Mouse (Mus musculus): ENCODE results near the gene Cyp2c23. TPM values are rescaled to one million over a fixed set of nuclear protein-coding genes. Genes with fewer than 3 reads are reported as not detected.

Gene Cyp2c23
- polyA plus RNA-seq, 1 experiment from 2014 or later: 0.31 TPM

DNA sequence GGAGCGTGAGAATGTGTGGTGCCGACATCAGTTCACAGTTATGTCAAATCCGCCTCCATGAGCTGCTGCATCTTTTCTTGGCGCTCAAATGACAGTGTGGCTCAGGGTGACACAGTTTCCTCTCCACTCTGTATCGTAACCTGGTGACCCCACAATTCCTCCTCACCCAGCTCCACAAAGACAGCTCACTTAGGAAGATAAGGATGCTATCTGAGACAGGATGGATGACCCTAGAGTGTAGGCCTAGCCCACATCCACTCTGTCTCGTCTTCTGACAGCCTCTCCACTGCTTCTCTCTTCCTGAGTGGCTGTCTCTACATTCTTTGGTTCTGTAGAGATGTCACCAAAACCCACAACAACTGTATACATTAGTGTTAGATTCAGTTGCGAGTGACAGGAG, 33.6 kb downstream of the Cyp2c23 start:
- Histone ChIP-seq H3K4me1 (replicated peaks) (no peaks in the 10 kb centered on the region), H3K9me3 (no peaks in the 10 kb centered on the region), H3K9ac (replicated peaks) (no peak overlapping the region), H3K36me3 (no peaks in the 10 kb centered on the region), H3K4me2 (no peak overlapping the region), H3K27ac (no peak overlapping the region), H3K4me3 (replicated peaks) (no peak overlapping the region), H3K27me3 (no peaks in the 10 kb centered on the region)
- WGBS: 73% methylated on average over 7 of the region's 7 CpGs
- ATAC-seq (ENCODE audit: insufficient number of reproducible peaks, insufficient read depth, low FRiP score, low TSS enrichment, low read depth): no peak

DNA sequence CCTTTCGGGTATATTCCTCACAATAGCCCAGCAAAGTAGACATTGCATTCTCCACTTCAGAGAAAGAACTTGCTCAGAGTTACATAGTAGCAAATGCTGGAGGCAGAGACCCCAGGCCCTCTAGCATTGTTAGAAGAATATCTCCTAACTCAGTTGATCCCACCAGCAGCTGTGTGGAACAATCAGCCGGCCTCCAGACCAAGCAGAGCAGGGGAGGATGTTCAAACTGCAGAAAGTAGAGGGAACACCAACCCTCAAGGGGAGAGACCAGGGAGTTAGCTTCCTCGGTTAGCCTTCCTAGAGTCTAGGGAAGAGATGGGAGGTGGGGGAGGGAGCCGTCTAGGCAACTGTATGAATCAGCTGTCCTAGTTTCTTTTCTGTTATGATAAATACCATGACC, 36.5 kb downstream of the Cyp2c23 start:
- Histone ChIP-seq H3K27ac (no peak overlapping the region), H3K36me3 (no peaks in the 10 kb centered on the region), H3K9ac (replicated peaks) (no peak overlapping the region), H3K4me1 (replicated peaks) (no peaks in the 10 kb centered on the region), H3K27me3 (no peaks in the 10 kb centered on the region), H3K4me2 (no peak overlapping the region), H3K9me3 (no peaks in the 10 kb centered on the region), H3K4me3 (replicated peaks) (no peak overlapping the region)
- 72% methylated on average over 4 of the region's 4 CpGs for WGBS
- no peak for ATAC-seq (ENCODE audit: insufficient number of reproducible peaks, insufficient read depth, low FRiP score, low TSS enrichment, low read depth)

DNA sequence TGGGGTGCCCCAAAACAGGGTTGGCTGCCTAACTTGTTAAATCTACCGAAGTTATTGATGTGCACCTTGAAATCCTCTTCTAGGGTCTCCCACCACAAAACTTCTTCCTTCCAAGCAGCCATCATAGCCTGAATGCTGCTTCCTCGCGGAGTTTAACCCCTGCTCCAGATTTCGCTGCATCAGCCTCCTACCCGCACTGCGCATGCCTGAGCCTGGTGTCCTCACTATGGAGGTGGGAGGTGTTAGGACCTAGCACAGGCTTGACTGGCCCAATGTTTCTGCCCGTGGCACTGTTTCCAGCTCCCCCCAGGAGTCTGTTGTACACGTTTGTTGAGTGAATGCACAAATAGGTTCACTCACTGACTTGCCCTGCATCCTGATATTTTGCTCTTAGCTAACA, 38.6 kb downstream of the Cyp2c23 start:
- H3K4me2 ChIP-seq: no peak overlapping the region
- H3K4me1 ChIP-seq (replicated peaks): 0 out of 2 replicates have a peak, but pooled peaks cover 9% of the 10 kb centered on the region
- no peaks in the 10 kb centered on the region for H3K36me3 ChIP-seq
- H3K4me3 ChIP-seq (replicated peaks): no peak overlapping the region
- H3K9ac ChIP-seq (replicated peaks): no peak overlapping the region
- 76% methylated on average over 8 of the region's 8 CpGs for WGBS
- ATAC-seq (ENCODE audit: insufficient number of reproducible peaks, insufficient read depth, low FRiP score, low TSS enrichment, low read depth): no peak
- no peak overlapping the region for H3K27ac ChIP-seq
- H3K9me3 ChIP-seq: no peaks in the 10 kb centered on the region
- peaks cover 19% of the 10 kb centered on the region for H3K27me3 ChIP-seq

DNA sequence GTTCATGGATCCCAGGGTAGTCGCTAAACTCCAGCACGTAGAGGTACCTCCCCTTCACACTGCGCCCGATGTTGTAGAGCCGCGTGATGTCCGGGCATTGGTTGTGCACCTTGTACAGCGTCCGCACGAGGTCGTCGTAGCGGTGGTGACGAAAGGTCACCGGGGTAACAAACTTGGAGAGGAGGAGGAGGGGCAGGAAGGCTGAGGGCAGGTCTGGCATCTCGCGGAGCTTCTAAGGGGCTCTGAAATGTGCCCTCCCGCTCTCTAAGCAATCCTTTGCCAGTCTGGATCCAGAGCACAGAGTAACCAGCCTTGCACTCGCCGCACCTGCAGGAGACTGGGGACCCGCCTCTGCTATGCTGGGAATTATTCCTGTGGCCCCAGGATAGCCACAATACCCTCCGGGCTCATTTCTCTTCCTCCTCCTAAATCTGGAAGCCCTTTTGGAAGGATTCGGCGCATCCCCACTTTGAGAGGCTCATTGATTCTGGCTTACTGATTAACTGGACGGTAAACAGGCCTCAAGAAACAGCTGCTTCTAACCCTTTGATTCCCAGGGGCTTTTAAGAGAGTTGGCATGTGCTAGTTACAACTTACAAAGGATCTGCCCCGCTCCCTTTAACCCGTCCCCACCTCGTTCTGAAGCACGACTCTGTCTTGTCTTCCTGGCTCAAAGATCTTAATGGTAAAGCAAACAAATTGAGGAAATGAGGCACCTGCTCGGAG, 42.8 kb downstream of the Cyp2c23 start, which contains the start of gene Cpn1:
Gene Cpn1, minus strand, starts transcription at position 488 of the 726 bp plus-strand sequence.
- 20% methylated on average over 30 of the region's 30 CpGs for WGBS
- Histone ChIP-seq H3K27me3 (peaks cover 23% of the 10 kb centered on the region), H3K9me3 (no peaks in the 10 kb centered on the region), H3K4me3 (replicated peaks) (peak within 1 kb of the TSS; percentile 16), H3K36me3 (no peaks in the 10 kb centered on the region), H3K4me1 (replicated peaks) (0 out of 2 replicates have a peak, but pooled peaks cover 9% of the 10 kb centered on the region), H3K4me2 (peak within 1 kb of the TSS; percentile 42), H3K27ac (no peak within 1 kb of the TSS), H3K9ac (replicated peaks) (no peak within 1 kb of the TSS)
- no peak for ATAC-seq (ENCODE audit: insufficient number of reproducible peaks, insufficient read depth, low FRiP score, low TSS enrichment, low read depth)

DNA sequence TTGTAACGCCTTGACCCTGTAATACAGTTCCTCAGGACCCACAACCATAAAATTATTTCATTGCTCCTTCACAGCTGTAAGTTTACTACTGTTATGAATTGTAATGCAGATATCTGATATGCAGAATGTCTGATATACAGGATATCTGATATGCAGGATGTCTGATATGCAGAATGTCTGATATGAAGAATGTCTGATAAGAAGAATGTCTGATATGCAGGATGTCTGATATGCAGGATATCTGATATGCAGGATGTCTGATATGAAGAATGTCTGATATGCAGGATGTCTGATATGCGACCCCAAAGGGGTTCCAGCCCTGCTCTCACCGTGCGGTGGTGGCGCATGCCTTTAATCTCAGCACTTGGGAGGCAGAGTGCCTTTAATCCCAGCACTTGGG, 47.0 kb downstream of the Cyp2c23 start:
- Histone ChIP-seq H3K9me3 (no peaks in the 10 kb centered on the region), H3K4me1 (replicated peaks) (0 out of 2 replicates have a peak, but pooled peaks cover 9% of the 10 kb centered on the region), H3K27ac (no peak overlapping the region), H3K9ac (replicated peaks) (no peak overlapping the region), H3K4me2 (no peak overlapping the region), H3K4me3 (replicated peaks) (no peak overlapping the region), H3K27me3 (peaks cover 20% of the 10 kb centered on the region), H3K36me3 (no peaks in the 10 kb centered on the region)
- 87% methylated on average over 5 of the region's 5 CpGs for WGBS
- no peak for ATAC-seq (ENCODE audit: insufficient number of reproducible peaks, insufficient read depth, low FRiP score, low TSS enrichment, low read depth)

DNA sequence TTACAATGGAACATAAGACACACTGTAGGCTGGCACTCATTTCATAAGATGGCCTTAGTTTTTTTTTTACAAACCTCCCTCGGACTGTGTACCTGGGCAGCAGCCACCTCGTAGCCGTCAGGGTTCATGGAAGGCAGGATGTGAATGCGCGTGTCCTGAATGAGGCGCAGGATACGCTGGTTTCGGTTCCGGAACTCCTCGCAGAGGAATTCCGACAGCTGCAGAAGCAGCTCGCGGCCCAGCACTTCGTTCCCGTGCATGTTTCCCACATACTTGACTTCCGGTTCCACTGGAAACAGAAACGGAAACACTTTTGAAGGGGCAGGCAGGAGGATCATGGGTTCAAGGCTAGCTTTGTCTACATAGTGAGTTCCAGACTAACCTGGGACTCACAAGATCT, 48.3 kb downstream of the Cyp2c23 start:
- no peak overlapping the region for H3K9ac ChIP-seq (replicated peaks)
- peaks cover 7% of the 10 kb centered on the region; the same call in 1 of the 2 replicates for H3K27me3 ChIP-seq
- no peak overlapping the region for H3K27ac ChIP-seq
- H3K9me3 ChIP-seq: no peaks in the 10 kb centered on the region
- no peak for ATAC-seq (ENCODE audit: insufficient number of reproducible peaks, insufficient read depth, low FRiP score, low TSS enrichment, low read depth)
- H3K36me3 ChIP-seq: no peaks in the 10 kb centered on the region
- H3K4me2 ChIP-seq: no peak overlapping the region
- no peaks in the 10 kb centered on the region for H3K4me1 ChIP-seq (replicated peaks)
- no peak overlapping the region for H3K4me3 ChIP-seq (replicated peaks)
- WGBS: 94% methylated on average over 17 of the region's 17 CpGs

DNA sequence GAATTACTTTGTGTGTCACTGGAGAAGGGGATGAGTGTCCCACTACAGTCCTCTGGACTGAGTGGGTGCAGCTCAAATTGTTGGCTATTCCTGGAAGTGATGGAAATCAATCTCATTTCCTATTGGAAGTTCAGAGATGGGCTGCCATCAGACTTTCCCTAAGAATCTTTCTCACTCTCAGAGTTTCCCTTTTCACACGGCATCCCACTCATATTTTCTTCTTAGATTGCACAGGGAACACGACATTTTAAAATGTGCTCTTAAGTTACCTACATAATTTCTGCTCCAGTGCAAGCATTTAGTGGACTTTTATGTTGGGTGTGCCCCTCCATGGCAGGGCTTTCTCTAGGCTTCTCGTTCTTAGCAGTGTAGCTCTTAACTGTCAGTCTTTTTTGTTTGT, 51.2 kb downstream of the Cyp2c23 start:
- Histone ChIP-seq H3K9ac (replicated peaks) (no peak overlapping the region), H3K27me3 (no peaks in the 10 kb centered on the region), H3K27ac (no peak overlapping the region), H3K4me2 (no peak overlapping the region), H3K4me3 (replicated peaks) (no peak overlapping the region), H3K36me3 (no peaks in the 10 kb centered on the region), H3K9me3 (no peaks in the 10 kb centered on the region), H3K4me1 (replicated peaks) (no peaks in the 10 kb centered on the region)
- ATAC-seq (ENCODE audit: insufficient number of reproducible peaks, insufficient read depth, low FRiP score, low TSS enrichment, low read depth): no peak
- 82% methylated on average over 3 of the region's 3 CpGs for WGBS

DNA sequence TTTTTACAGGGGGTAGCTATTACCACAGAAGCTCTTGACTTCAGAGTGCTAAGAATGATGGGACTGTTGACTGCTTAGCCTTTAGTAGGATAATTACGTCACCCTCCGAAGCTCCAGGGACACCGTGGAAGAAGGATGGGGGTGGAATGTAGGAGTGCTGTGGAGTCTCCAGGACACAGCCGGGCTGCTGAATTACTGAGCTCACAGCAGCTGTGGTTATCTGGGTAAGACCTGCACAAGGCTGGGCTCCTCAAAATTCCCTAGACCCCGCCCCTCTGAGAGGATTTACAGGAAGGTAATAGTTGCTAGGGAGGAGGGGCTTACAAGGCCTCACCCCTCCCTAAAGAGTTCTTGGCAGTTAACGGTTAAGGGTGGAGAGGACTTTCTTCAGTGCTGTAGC, 52.3 kb downstream of the Cyp2c23 start:
- ATAC-seq (ENCODE audit: insufficient number of reproducible peaks, insufficient read depth, low FRiP score, low TSS enrichment, low read depth): no peak
- H3K4me1 ChIP-seq (replicated peaks): no peaks in the 10 kb centered on the region
- no peaks in the 10 kb centered on the region for H3K36me3 ChIP-seq
- no peak overlapping the region for H3K4me3 ChIP-seq (replicated peaks)
- H3K27me3 ChIP-seq: no peaks in the 10 kb centered on the region
- no peak overlapping the region for H3K9ac ChIP-seq (replicated peaks)
- no peaks in the 10 kb centered on the region for H3K9me3 ChIP-seq
- WGBS: 53% methylated on average over 6 of the region's 6 CpGs
- no peak overlapping the region for H3K4me2 ChIP-seq
- no peak overlapping the region for H3K27ac ChIP-seq

DNA sequence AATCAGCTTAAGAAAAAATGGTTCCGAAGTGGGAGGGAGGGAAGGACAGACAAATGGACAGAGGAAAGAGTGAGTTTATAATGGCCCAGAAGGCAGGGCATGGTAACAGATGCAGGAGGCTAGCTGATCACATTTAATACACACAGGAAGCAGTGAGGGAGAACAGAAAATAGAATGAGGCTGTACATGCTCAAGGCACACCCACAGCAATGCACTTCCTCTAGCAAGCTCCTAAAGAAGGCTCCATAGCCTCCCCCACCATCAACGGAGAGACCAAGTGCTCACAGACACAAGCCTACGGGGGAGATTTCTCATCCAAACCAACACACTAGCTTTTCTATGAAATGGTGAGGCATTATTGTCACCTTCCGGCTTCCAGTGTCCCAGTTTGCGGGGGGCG, 54.8 kb downstream of the Cyp2c23 start:
- no peak for ATAC-seq (ENCODE audit: insufficient number of reproducible peaks, insufficient read depth, low FRiP score, low TSS enrichment, low read depth)
- no peak overlapping the region for H3K27ac ChIP-seq
- H3K9me3 ChIP-seq: no peaks in the 10 kb centered on the region
- WGBS: 91% methylated on average over 6 of the region's 6 CpGs
- H3K4me2 ChIP-seq: no peak overlapping the region
- H3K9ac ChIP-seq (replicated peaks): no peak overlapping the region
- no peaks in the 10 kb centered on the region for H3K27me3 ChIP-seq
- no peak overlapping the region for H3K4me3 ChIP-seq (replicated peaks)
- no peaks in the 10 kb centered on the region for H3K36me3 ChIP-seq
- H3K4me1 ChIP-seq (replicated peaks): no peaks in the 10 kb centered on the region

DNA sequence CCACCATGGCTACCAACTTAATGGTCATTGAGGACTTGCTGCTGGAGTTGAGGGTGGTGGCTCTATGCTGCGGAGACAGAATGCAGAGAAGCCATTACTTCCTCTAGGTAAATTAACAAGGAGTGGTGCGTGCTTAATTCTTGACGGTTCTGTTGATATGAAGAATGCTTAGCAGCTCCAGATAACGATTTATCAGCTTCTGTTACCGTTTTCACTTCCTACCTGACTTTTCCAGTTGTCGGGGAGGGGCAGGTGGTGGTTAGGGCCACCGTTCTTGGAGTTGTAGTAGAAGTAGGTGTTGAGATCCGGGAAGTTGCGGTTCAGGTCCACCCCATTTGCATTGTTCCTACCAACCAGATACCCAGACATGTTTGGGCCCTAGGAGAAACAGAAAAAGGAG, 55.3 kb downstream of the Cyp2c23 start:
- ATAC-seq (ENCODE audit: insufficient number of reproducible peaks, insufficient read depth, low FRiP score, low TSS enrichment, low read depth): no peak
- Histone ChIP-seq H3K4me2 (no peak overlapping the region), H3K9me3 (no peaks in the 10 kb centered on the region), H3K4me1 (replicated peaks) (no peaks in the 10 kb centered on the region), H3K27ac (no peak overlapping the region), H3K27me3 (no peaks in the 10 kb centered on the region), H3K9ac (replicated peaks) (no peak overlapping the region), H3K36me3 (no peaks in the 10 kb centered on the region), H3K4me3 (replicated peaks) (no peak overlapping the region)
- 83% methylated on average over 9 of the region's 9 CpGs for WGBS

DNA sequence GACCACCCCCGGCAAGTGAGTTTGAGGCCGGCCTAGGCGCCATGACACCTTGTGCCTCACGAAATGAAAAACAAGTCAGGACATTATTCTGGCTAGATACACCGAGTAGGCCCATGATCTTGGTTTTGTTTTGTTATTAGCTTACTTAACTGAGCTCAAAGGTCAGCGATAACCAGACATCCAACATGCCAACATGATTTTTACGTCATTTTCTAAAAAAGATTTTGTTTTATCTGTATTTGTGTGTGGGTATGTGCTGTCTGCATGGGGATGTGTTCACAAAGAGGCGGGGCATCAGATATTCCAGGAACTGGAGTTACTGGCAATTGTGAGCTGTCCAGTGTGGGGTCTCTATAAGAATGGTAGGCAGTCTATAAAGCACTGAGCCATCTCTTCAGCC, 56.9 kb downstream of the Cyp2c23 start:
- H3K27ac ChIP-seq: no peak overlapping the region
- no peak overlapping the region for H3K9ac ChIP-seq (replicated peaks)
- H3K4me3 ChIP-seq (replicated peaks): no peak overlapping the region
- WGBS: 91% methylated on average over 8 of the region's 8 CpGs
- no peak for ATAC-seq (ENCODE audit: insufficient number of reproducible peaks, insufficient read depth, low FRiP score, low TSS enrichment, low read depth)
- no peaks in the 10 kb centered on the region for H3K9me3 ChIP-seq
- no peak overlapping the region for H3K4me2 ChIP-seq
- H3K27me3 ChIP-seq: no peaks in the 10 kb centered on the region
- H3K36me3 ChIP-seq: no peaks in the 10 kb centered on the region
- no peaks in the 10 kb centered on the region for H3K4me1 ChIP-seq (replicated peaks)

DNA sequence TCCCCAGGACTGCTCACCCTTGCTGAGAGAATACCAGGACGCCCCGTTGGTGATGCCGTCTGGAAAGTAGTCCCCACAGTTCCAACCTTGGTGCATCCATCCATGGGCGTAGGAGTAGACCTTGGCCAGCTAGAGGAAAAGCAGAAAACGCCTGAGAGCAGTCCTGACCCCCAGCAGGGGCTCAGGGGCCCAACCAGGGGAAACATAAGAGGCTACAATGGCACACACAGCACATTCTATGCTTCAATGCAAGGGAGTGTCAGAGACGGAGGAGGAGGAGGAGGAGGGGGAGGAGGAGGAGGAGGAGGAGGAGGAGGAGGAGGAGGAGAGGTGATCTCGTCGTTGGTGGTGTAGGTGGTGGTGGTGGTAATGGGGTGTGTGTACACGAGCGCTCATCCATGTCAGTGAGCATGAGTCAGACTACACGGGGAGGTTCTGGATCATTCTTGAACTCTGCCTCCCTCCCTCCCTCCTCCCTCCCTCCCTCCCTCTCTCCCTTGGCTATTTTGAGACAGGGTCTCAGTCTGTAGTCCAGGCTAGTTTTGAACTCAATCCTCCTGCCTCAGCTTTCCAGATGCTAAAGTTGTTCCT, 60.5 kb downstream of the Cyp2c23 start:
- no peaks in the 10 kb centered on the region for H3K36me3 ChIP-seq
- 55% methylated on average over 10 of the region's 11 CpGs for WGBS
- H3K4me2 ChIP-seq: no peak overlapping the region
- no peak overlapping the region for H3K27ac ChIP-seq
- no peaks in the 10 kb centered on the region for H3K9me3 ChIP-seq
- no peaks in the 10 kb centered on the region for H3K4me1 ChIP-seq (replicated peaks)
- no peak overlapping the region for H3K9ac ChIP-seq (replicated peaks)
- H3K4me3 ChIP-seq (replicated peaks): no peak overlapping the region
- ATAC-seq (ENCODE audit: insufficient number of reproducible peaks, insufficient read depth, low FRiP score, low TSS enrichment, low read depth): no peak
- H3K27me3 ChIP-seq: no peaks in the 10 kb centered on the region

Data from limb, embryonic 12.5 days (tissue).